Mouse (Mus musculus) midbrain, postnatal 0 days (tissue): ENCODE data around the gene Rapgef1. TPM values are rescaled to one million over a fixed set of nuclear protein-coding genes. Genes with fewer than 3 reads are reported as not detected.

Experiments
- ATAC-seq: fragments of 200-750 bp; cut with Nextera tagmentation; 2 replicates; pipeline ENCODE4 v1.8.0; 2017; ENCODE audit warnings: moderate number of reproducible peaks, mild to moderate bottlenecking, moderate TSS enrichment, moderate library complexity; ENCODE audit not compliant: low FRiP score
- DNase-seq: peaks from one replicate; pipeline ENCODE4 v3.0.0-alpha.2; 2015; ENCODE audit warnings: low spot score
- H3K27ac ChIP-seq: fragments of 300-500 bp; sonication (generic); 2 replicates; pipeline ENCODE4 v1.5.1; 2014; ENCODE audit warnings: low read depth, mild to moderate bottlenecking, low read length, mixed read lengths
- H3K27me3 ChIP-seq: fragments of 300-500 bp; sonication (generic); 2 replicates; pipeline ENCODE4 v1.6.1; 2014; ENCODE audit warnings: low read length, control low read depth, mixed read lengths; ENCODE audit not compliant: insufficient read depth
- H3K36me3 ChIP-seq: fragments of 300-500 bp; sonication (generic); 2 replicates; pipeline ENCODE4 v1.6.1; 2014; ENCODE audit warnings: low read length, control low read depth, mixed read lengths; ENCODE audit not compliant: insufficient read depth
- H3K4me1 ChIP-seq: fragments of 300-500 bp; sonication (generic); 2 replicates; pipeline ENCODE4 v1.6.1; 2014; ENCODE audit warnings: mild to moderate bottlenecking, control low read depth, antibody characterized with exemption, low read length, mixed read lengths; ENCODE audit not compliant: insufficient read depth
- H3K4me2 ChIP-seq: fragments of 300-500 bp; sonication (generic); 2 replicates; pipeline ENCODE4 v1.6.1; 2014; ENCODE audit warnings: low read depth, mild to moderate bottlenecking, low read length, mixed read lengths; ENCODE audit not compliant: poor library complexity, severe bottlenecking
- H3K4me3 ChIP-seq: fragments of 300-500 bp; sonication (generic); 2 replicates; pipeline ENCODE4 v1.5.1; 2014; ENCODE audit warnings: low read depth, mild to moderate bottlenecking, low read length, moderate library complexity
- H3K9ac ChIP-seq: fragments of 300-500 bp; sonication (generic); replicated peaks from 2 replicates; pipeline ENCODE4 v1.6.1; 2014; ENCODE audit warnings: mild to moderate bottlenecking, low read length, moderate library complexity, mixed read lengths; ENCODE audit not compliant: poor library complexity, severe bottlenecking
- H3K9me3 ChIP-seq: fragments of 300-500 bp; sonication (generic); 2 replicates; pipeline ENCODE4 v1.6.1; 2016; ENCODE audit warnings: low read length, control low read depth
- CTCF ChIP-seq: IDR thresholded peaks from 2 replicates; pipeline ENCODE4 v1.5.1; 2016; ENCODE audit warnings: antibody characterized with exemption, mild to moderate bottlenecking
- WGBS: fragments of 180-500 bp; shearing (Covaris S2); extraction: QIAGEN DNeasy Blood & Tissue Kit; methylation state at CpG from one replicate; pipeline ENCODE4 v1.1.7; 2014; 5-methylcytosine and 5-hydroxymethylcytosine counted together
- polyA plus RNA-seq: library from polyadenylated mRNA; unstranded; fragments of >200 nt; fragmentation: Nextera tagmentation; extraction: Ambion mirVana; gene quantifications from 2 replicates; pipeline ENCODE4 v1.2.1, GENCODE M21; 2015
- total RNA-seq: library from RNA; depleted of rRNA; stranded (reverse); fragments of >200 nt; gene quantifications from 2 replicates; pipeline ENCODE4 v1.2.3, GENCODE M21; 2014

The Rapgef1 gene
- total and polyA plus RNA-seq, 2 experiments from 2014 or later = 16.2 to 109 TPM

DNA sequence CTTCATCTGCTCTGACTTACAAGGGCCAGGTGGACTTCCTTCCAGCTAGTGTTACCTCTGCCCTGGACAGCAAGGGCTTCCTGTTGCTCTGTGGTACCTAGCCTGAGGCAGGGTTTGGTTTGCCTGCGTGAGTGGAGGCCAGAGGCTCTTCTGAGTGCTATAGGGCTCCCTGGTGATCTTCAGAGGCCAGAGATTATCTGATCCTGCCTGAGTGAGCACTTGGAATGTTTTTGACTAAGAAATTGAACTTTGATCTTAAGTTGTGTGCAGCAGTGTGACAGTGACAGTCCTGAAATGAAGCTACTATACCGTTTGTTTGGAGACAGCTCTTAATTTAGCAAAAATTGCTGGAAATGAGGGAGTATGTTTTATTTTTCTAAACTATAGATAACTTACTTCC, 55.0 kb downstream of the Rapgef1 start:
- Histone ChIP-seq H3K9ac (no peak overlapping the region), H3K27ac (no peak overlapping the region), H3K27me3 (no peaks in the 10 kb centered on the region), H3K4me3 (no peak overlapping the region), H3K4me2 (no peak overlapping the region), H3K9me3 (no peaks in the 10 kb centered on the region), H3K4me1 (peaks cover 3% of the 10 kb centered on the region; the same call in 1 of the 2 replicates), H3K36me3 (no peaks in the 10 kb centered on the region)
- TF ChIP-seq CTCF = no peak
- no peak for ATAC-seq
- 29% methylated on average over 2 of the region's 2 CpGs for WGBS
- no peak for DNase-seq

GRCm38 (mm10) chr2:29675846-29676245, 56.3 kb downstream of the Rapgef1 start:
- Histone ChIP-seq H3K4me3 (no peak overlapping the region), H3K4me1 (peaks cover 3% of the 10 kb centered on the region; the same call in 1 of the 2 replicates), H3K9me3 (no peaks in the 10 kb centered on the region), H3K4me2 (no peak overlapping the region), H3K36me3 (no peaks in the 10 kb centered on the region), H3K27ac (no peak overlapping the region), H3K9ac (no peak overlapping the region), H3K27me3 (no peaks in the 10 kb centered on the region)
- no peak for ATAC-seq
- WGBS = 78% methylated on average over 4 of the region's 4 CpGs
- TF ChIP-seq CTCF = no peak
- no peak for DNase-seq

DNA sequence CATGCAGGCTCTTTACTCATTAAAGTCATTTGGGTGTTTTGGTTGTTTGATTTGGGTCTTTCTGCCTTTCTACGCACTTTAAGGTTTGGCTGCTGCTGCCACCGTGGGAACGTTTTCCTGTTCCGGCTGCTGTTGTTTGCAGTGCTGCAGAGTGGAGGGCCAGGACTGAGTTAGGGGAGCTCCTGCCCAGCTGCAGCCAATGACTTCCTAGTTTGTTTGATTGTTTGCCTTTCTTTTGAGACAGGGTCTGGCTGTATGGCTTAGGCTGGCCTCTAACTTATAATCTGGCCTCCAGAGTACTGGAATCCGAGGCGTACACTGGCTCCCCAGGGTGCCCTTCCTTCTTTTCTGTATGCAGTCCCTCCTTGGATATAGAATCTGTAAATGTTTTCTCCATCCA, 57.0 kb downstream of the Rapgef1 start:
- Histone ChIP-seq H3K4me3 (no peak overlapping the region), H3K9ac (no peak overlapping the region), H3K27ac (0 out of 2 replicates have a peak overlapping the region, but pooled peaks have one; percentile 4), H3K4me2 (no peak overlapping the region), H3K4me1 (peaks cover 3% of the 10 kb centered on the region; the same call in 1 of the 2 replicates), H3K9me3 (no peaks in the 10 kb centered on the region), H3K36me3 (no peaks in the 10 kb centered on the region), H3K27me3 (no peaks in the 10 kb centered on the region)
- 45% methylated on average over 6 of the region's 6 CpGs for WGBS
- no peak for DNase-seq
- TF ChIP-seq CTCF = no peak
- no peak for ATAC-seq

GRCm38 (mm10) chr2:29677842-29678241, 58.3 kb downstream of the Rapgef1 start:
- no peak for DNase-seq
- peaks cover 3% of the 10 kb centered on the region; the same call in 1 of the 2 replicates for H3K4me1 ChIP-seq
- H3K4me2 ChIP-seq = no peak overlapping the region
- no peak for ATAC-seq
- H3K9me3 ChIP-seq = no peaks in the 10 kb centered on the region
- no peaks in the 10 kb centered on the region for H3K27me3 ChIP-seq
- no peak overlapping the region for H3K4me3 ChIP-seq
- no peak overlapping the region for H3K27ac ChIP-seq
- H3K36me3 ChIP-seq = no peaks in the 10 kb centered on the region
- H3K9ac ChIP-seq = no peak overlapping the region
- no peak for TF ChIP-seq CTCF
- 78% methylated on average over 5 of the region's 5 CpGs for WGBS

DNA sequence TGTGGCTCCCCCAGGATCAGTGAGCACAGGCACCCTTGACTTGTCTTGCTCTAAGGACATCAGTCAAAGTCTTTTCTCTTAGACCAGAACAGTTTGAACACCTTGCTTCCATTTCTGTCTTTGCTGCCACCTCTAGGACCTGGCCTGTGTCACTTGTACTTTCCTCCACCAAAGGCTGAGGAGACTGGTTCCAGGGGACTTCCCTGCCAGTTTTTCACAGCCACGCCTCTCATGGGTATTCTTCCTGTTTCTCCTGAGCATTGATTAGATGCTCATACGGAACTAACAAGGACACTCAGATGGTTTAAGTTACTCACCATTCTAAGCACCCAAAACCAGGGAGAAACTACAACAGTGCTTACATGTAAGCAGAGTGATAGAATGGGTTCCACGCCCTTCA, 59.0 kb downstream of the Rapgef1 start:
- H3K4me2 ChIP-seq = no peak overlapping the region
- ATAC-seq = no peak
- H3K36me3 ChIP-seq = no peaks in the 10 kb centered on the region
- no peak overlapping the region for H3K9ac ChIP-seq
- H3K4me3 ChIP-seq = no peak overlapping the region
- H3K4me1 ChIP-seq = peaks cover 3% of the 10 kb centered on the region; the same call in 1 of the 2 replicates
- H3K9me3 ChIP-seq = no peaks in the 10 kb centered on the region
- 81% methylated on average over 3 of the region's 3 CpGs for WGBS
- H3K27me3 ChIP-seq = no peaks in the 10 kb centered on the region
- TF ChIP-seq CTCF = no peak
- no peak overlapping the region for H3K27ac ChIP-seq
- no peak for DNase-seq

- H3K27me3 ChIP-seq = no peaks in the 10 kb centered on the region
- peaks cover 3% of the 10 kb centered on the region; the same call in 1 of the 2 replicates for H3K4me1 ChIP-seq
- TF ChIP-seq CTCF = no peak
- H3K27ac ChIP-seq = no peak overlapping the region
- H3K4me3 ChIP-seq = no peak overlapping the region
- DNase-seq (no peak), ATAC-seq (no peak)
- 72% methylated on average over 6 of the region's 6 CpGs for WGBS
- no peaks in the 10 kb centered on the region for H3K36me3 ChIP-seq
- no peak overlapping the region for H3K4me2 ChIP-seq
- no peaks in the 10 kb centered on the region for H3K9me3 ChIP-seq
- no peak overlapping the region for H3K9ac ChIP-seq
These were observed 60.4 kb downstream of the Rapgef1 start for GRCm38 (mm10) chr2:29679710-29680584.
